Mouse (Mus musculus) liver, embryonic 14.5 days (tissue): Measurements from ENCODE around the gene Tgfb1. TPM values are rescaled to one million over a fixed set of nuclear protein-coding genes. Genes with fewer than 3 reads are reported as not detected.

Experiments used
- ATAC-seq: fragments of 200-750 bp; cut with Nextera tagmentation; 2 replicates; pipeline ENCODE4 v1.8.0; 2017; ENCODE audit warnings: moderate number of reproducible peaks, mild to moderate bottlenecking, moderate library complexity; ENCODE audit not compliant: insufficient read depth
- DNase-seq, 3 experiments: peaks; one replicate each; pipeline ENCODE4 v3.0.0-alpha.2; 2012 to 2013; ENCODE audit warnings: low read depth in 3 of 3, low spot score in 3 of 3
- H3K27ac ChIP-seq: fragments of 300-500 bp; sonication (generic); 2 replicates; pipeline ENCODE4 v1.5.1; 2014; ENCODE audit warnings: moderate library complexity, mild to moderate bottlenecking, control low read depth, inconsistent platforms
- H3K27me3 ChIP-seq: fragments of 300-500 bp; sonication (generic); 2 replicates; pipeline ENCODE4 v1.6.1; 2014; ENCODE audit warnings: mild to moderate bottlenecking, low read length, moderate library complexity; ENCODE audit not compliant: control insufficient read depth, insufficient read depth
- H3K36me3 ChIP-seq: fragments of 300-500 bp; sonication (generic); replicated peaks from 2 replicates; pipeline ENCODE4 v1.6.1; 2014; ENCODE audit warnings: low read depth; ENCODE audit not compliant: control insufficient read depth, insufficient read depth
- H3K4me1 ChIP-seq, 2 experiments: fragments of 200-500 bp in 1 of 2; fragments of 300-500 bp in 1 of 2; sonication (generic) in 1 of 2; replicated peaks; 2 replicates each; pipeline ENCODE4 v1.6.1; 2012 to 2014; ENCODE audit warnings: antibody characterized with exemption in 1 of 2, inconsistent platforms in 1 of 2, low read length in 1 of 2; ENCODE audit not compliant: control insufficient read depth in 2 of 2, insufficient read depth in 2 of 2
- H3K4me2 ChIP-seq: fragments of 300-500 bp; sonication (generic); 2 replicates; pipeline ENCODE4 v1.6.1; 2014; ENCODE audit warnings: low read depth, mild to moderate bottlenecking, control low read depth, moderate library complexity
- H3K4me3 ChIP-seq, 2 experiments: fragments of 200-500 bp in 1 of 2; fragments of 300-500 bp in 1 of 2; sonication (generic) in 1 of 2; 2 replicates each; pipeline ENCODE4 v1.5.1; 2012 to 2014; ENCODE audit warnings: low read depth in 2 of 2, low read length in 2 of 2, mild to moderate bottlenecking in 2 of 2, control low read depth in 1 of 2, inconsistent platforms in 1 of 2, moderate library complexity in 1 of 2; ENCODE audit not compliant: insufficient read depth in 1 of 2
- H3K9ac ChIP-seq: fragments of 300-500 bp; sonication (generic); replicated peaks from 2 replicates; pipeline ENCODE4 v1.6.1; 2014; ENCODE audit warnings: mild to moderate bottlenecking, control low read depth, moderate library complexity
- H3K9me3 ChIP-seq: fragments of 300-500 bp; sonication (generic); 2 replicates; pipeline ENCODE4 v1.6.1; 2016; ENCODE audit warnings: low read length, mixed read lengths; ENCODE audit not compliant: control insufficient read depth
- CTCF ChIP-seq: IDR thresholded peaks from 2 replicates; pipeline ENCODE4 v1.5.1; 2016; ENCODE audit warnings: antibody characterized with exemption, low read depth, control low read depth
- EP300 ChIP-seq: IDR thresholded peaks from 2 replicates; pipeline ENCODE4 v1.6.1; 2016; ENCODE audit warnings: antibody characterized with exemption, low read depth
- WGBS: fragments of 180-500 bp; shearing (Covaris S2); extraction: QIAGEN DNeasy Blood & Tissue Kit; methylation state at CpG from one replicate; pipeline ENCODE4 v1.1.7; 2014; ENCODE audit not compliant: insufficient replicate concordance; 5-methylcytosine and 5-hydroxymethylcytosine counted together
- polyA plus RNA-seq, 2 experiments: library from polyadenylated mRNA; depleted of rRNA in 1 of 2; stranded (reverse) in 1 of 2; unstranded in 1 of 2; fragments of >200 nt; fragmentation: Nextera tagmentation in 1 of 2; extraction: Ambion mirVana in 1 of 2; gene quantifications; 2 replicates each; pipeline versions ENCODE4 v1.2.1 to v1.2.3; 2012 to 2014

Tgfb1 gene
- polyA plus RNA-seq, 2 experiments, result 3.9 to 18.5 TPM

GRCm38 (mm10) chr7:25725886-25726285 lies 39.1 kb downstream of the Tgfb1 start:
- no peaks in the 10 kb centered on the region for H3K27me3 ChIP-seq
- H3K4me1 ChIP-seq, result peaks cover 0 to 6% of the 10 kb centered on the region in 2 experiments; a peak in 3 of 4 replicates
- no peak overlapping the region for H3K4me3 ChIP-seq
- H3K9ac ChIP-seq, result no peak overlapping the region
- no peaks in the 10 kb centered on the region for H3K9me3 ChIP-seq
- no peak overlapping the region for H3K4me2 ChIP-seq
- ATAC-seq (no peak), DNase-seq (no peak)
- TF ChIP-seq CTCF (no peak), EP300 (no peak)
- H3K27ac ChIP-seq, result no peak overlapping the region
- 69% methylated on average over 19 of the region's 19 CpGs for WGBS
- H3K36me3 ChIP-seq, result peaks cover 95% of the 10 kb centered on the region

GRCm38 (mm10) chr7:25727800-25728199 lies 41.0 kb downstream of the Tgfb1 start:
- no peak for TF ChIP-seq EP300
- no peak for TF ChIP-seq CTCF
- Histone ChIP-seq H3K4me3 (no peak overlapping the region), H3K4me2 (no peak overlapping the region), H3K9ac (no peak overlapping the region), H3K36me3 (peaks cover 98% of the 10 kb centered on the region), H3K27me3 (no peaks in the 10 kb centered on the region), H3K27ac (no peak overlapping the region), H3K4me1 (no peaks in the 10 kb centered on the region; a peak in 1 of 4 replicates), H3K9me3 (no peaks in the 10 kb centered on the region)
- DNase-seq (no peak), ATAC-seq (no peak)
- WGBS, result 89% methylated on average over 5 of the region's 5 CpGs

- 56% methylated on average over 2 of the region's 2 CpGs for WGBS
- Histone ChIP-seq H3K27me3 (no peaks in the 10 kb centered on the region), H3K4me3 (no peak overlapping the region), H3K36me3 (peaks cover 96% of the 10 kb centered on the region), H3K9me3 (no peaks in the 10 kb centered on the region), H3K4me2 (no peak overlapping the region), H3K4me1 (no peaks in the 10 kb centered on the region), H3K9ac (no peak overlapping the region), H3K27ac (no peak overlapping the region)
- ATAC-seq (no peak), DNase-seq (no peak)
- TF ChIP-seq CTCF (no peak), EP300 (no peak)
These were observed 42.6 kb downstream of the Tgfb1 start for GRCm38 (mm10) chr7:25729396-25729795.

GRCm38 (mm10) chr7:25729862-25730261 lies 43.1 kb downstream of the Tgfb1 start:
- Histone ChIP-seq H3K4me2 (no peak overlapping the region), H3K4me1 (peaks cover 0 to 2% of the 10 kb centered on the region in 2 experiments; a peak in 3 of 4 replicates), H3K4me3 (no peak overlapping the region), H3K9me3 (no peaks in the 10 kb centered on the region), H3K27ac (no peak overlapping the region), H3K36me3 (peaks cover 96% of the 10 kb centered on the region), H3K9ac (no peak overlapping the region), H3K27me3 (no peaks in the 10 kb centered on the region)
- WGBS, result 89% methylated on average over 2 of the region's 2 CpGs
- TF ChIP-seq CTCF (no peak), EP300 (no peak)
- DNase-seq (no peak), ATAC-seq (no peak)

GRCm38 (mm10) chr7:25731294-25732055 lies 44.7 kb downstream of the Tgfb1 start:
- Histone ChIP-seq H3K27me3 (no peaks in the 10 kb centered on the region), H3K9me3 (no peaks in the 10 kb centered on the region), H3K4me2 (no peak overlapping the region), H3K36me3 (peaks cover 96% of the 10 kb centered on the region), H3K4me3 (no peak overlapping the region), H3K27ac (no peak overlapping the region), H3K4me1 (peaks cover 4 to 6% of the 10 kb centered on the region in 2 experiments; a peak in 3 of 4 replicates), H3K9ac (no peak overlapping the region)
- 68% methylated on average over 8 of the region's 8 CpGs for WGBS
- DNase-seq (no peak), ATAC-seq (no peak)
- no peak for TF ChIP-seq EP300
- TF ChIP-seq CTCF, result no peak
